Mouse (Mus musculus) spleen, adult 2 months (tissue): ENCODE results near the gene Rapgef2. TPM values are rescaled to one million over a fixed set of nuclear protein-coding genes. Genes with fewer than 3 reads are reported as not detected.

Experiments used
- DNase-seq, 2 experiments: peaks; one replicate each; pipeline versions ENCODE4 v3.0.0 to v3.0.0-alpha.2; 2012 to 2021; ENCODE audit warnings: low spot score in 2 of 2, low read depth in 1 of 2
- H3K27ac ChIP-seq: fragments of 200-500 bp; 2 replicates; pipeline ENCODE4 v1.5.1; 2012; ENCODE audit warnings: low read length, inconsistent platforms; ENCODE audit not compliant: insufficient read depth
- H3K27me3 ChIP-seq: fragments of 200-500 bp; 2 replicates; pipeline ENCODE4 v1.6.1; 2012; ENCODE audit warnings: mild to moderate bottlenecking, moderate library complexity, low read length, inconsistent platforms; ENCODE audit not compliant: control insufficient read depth, insufficient read depth
- H3K36me3 ChIP-seq: fragments of 200-500 bp; 2 replicates; pipeline ENCODE4 v1.6.1; 2012; ENCODE audit warnings: mild to moderate bottlenecking, low read length, inconsistent platforms; ENCODE audit not compliant: control insufficient read depth, insufficient read depth
- H3K4me1 ChIP-seq: fragments of 200-500 bp; 2 replicates; pipeline ENCODE4 v1.6.1; 2011; ENCODE audit warnings: inconsistent platforms; ENCODE audit not compliant: control insufficient read depth, insufficient read depth, insufficient read length
- H3K4me3 ChIP-seq: fragments of 200-500 bp; 2 replicates; pipeline ENCODE4 v1.5.1; 2011; ENCODE audit warnings: mild to moderate bottlenecking, inconsistent platforms; ENCODE audit not compliant: insufficient read depth, insufficient read length; ENCODE audit errors: extremely low read depth
- CTCF ChIP-seq: fragments of 200-500 bp; IDR thresholded peaks from 2 replicates; pipeline ENCODE4 v1.5.1; 2011; ENCODE audit warnings: mild to moderate bottlenecking, inconsistent platforms; ENCODE audit not compliant: insufficient read depth, insufficient read length, insufficient replicate concordance; ENCODE audit errors: extremely low read depth
- POLR2A ChIP-seq: fragments of 200-500 bp; IDR thresholded peaks from 2 replicates; pipeline ENCODE4 v1.6.1; 2011; ENCODE audit warnings: low read depth, low read length, inconsistent platforms
- WGBS: fragments of 180-500 bp; shearing (Covaris S2); methylation state at CpG from one replicate; pipeline ENCODE4 v1.1.7; 2018; 5-methylcytosine and 5-hydroxymethylcytosine counted together
- polyA plus RNA-seq: library from polyadenylated mRNA; depleted of rRNA; stranded (reverse); fragments of >200 nt; gene quantifications from 2 replicates; pipeline ENCODE4 v1.2.3, GENCODE M21; 2012

Rapgef2 gene
- polyA plus RNA-seq, 1 experiment, result 4.9 TPM

DNA sequence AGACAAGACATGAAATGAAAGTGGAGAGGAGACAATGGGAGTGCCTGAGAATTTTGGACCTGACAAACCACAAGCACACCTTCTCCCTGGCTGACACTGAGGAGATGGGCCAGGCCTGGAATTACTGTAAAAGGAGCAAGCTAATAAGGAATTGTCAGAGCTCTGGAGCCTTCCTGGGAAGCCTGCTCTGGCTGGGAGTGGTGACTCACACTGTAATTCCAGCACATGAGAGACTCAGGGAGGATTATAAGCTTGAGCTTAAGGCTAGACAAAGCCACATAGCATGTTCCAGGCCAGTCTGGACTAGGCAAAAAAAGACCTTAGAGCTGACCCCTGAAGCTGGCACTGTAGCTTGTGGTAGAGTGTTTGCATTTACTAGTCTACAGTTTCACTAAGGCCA lies 25.6 kb upstream of the Rapgef2 start:
- Histone ChIP-seq H3K27me3 (no peaks in the 10 kb centered on the region), H3K27ac (no peak overlapping the region), H3K4me3 (no peak overlapping the region), H3K36me3 (no peaks in the 10 kb centered on the region), H3K4me1 (no peaks in the 10 kb centered on the region)
- no peak for DNase-seq
- TF ChIP-seq POLR2A (no peak), CTCF (no peak)

DNA sequence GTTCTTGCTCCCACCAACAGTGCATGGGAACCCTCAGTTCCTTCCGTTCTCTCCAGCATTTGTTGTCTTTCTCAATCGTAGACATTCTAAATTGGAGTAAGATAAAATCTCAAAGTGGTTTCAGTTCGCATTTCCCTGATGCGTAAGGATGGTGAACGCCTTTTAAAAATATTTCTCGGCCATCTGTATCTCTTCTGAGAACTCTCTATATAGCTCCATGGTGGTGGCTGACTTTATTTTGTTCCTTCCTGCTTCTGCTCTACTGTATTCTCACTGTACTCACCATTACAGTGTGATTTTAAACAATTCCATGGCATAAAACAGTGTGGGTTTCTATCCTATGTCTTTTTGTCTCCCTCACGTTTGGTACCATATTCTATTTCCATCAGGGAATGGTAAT lies 23.9 kb upstream of the Rapgef2 start:
- Histone ChIP-seq H3K27ac (no peak overlapping the region), H3K36me3 (no peaks in the 10 kb centered on the region), H3K4me3 (no peak overlapping the region), H3K27me3 (no peaks in the 10 kb centered on the region), H3K4me1 (no peaks in the 10 kb centered on the region)
- no peak for DNase-seq
- TF ChIP-seq POLR2A (no peak), CTCF (no peak)
- WGBS, result 74% methylated on average over 7 of the region's 7 CpGs

DNA sequence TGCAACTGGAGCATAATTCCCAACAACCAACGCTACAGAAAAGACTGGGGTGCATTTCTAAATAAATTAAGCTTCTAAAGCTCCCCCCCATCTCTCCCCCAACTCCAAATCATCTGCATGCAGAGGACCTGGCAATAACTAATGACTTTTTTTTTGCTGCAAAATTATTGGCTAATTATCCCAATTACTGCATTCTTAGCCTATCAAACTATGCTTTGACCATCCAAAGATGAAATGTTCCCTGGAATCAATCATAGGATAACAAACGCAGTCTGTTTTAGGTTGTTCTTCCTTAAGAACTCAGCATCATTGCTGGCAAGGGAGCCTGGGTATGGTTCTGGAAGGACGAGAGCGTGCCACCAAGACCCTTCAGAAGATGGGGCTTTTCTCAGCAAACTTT lies 22.3 kb upstream of the Rapgef2 start:
- DNase-seq, result no peak
- H3K4me3 ChIP-seq, result no peak overlapping the region
- TF ChIP-seq POLR2A, result no peak
- TF ChIP-seq CTCF, result no peak
- WGBS, result 90% methylated on average over 4 of the region's 4 CpGs
- H3K27ac ChIP-seq, result no peak overlapping the region
- H3K4me1 ChIP-seq, result no peaks in the 10 kb centered on the region
- H3K36me3 ChIP-seq, result no peaks in the 10 kb centered on the region
- no peaks in the 10 kb centered on the region for H3K27me3 ChIP-seq

DNA sequence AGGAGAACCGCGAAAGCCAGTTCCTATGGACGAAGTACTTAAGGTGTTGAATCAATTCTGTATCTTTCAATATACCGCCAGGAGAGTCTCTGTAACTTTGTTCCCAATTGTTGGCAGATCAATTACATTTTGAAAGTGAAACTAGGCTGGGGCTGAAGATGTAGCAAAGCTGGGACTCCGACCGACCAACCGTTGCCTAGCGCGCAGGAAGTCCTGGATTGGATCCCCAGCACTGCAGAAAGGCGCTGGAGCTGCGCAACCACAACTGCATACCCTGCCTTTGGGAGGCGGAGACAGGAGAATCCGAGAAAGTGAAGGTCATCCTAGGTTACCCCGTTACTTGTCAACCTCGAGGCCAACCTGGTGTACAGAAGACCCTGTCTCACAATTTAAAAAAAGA lies 13.1 kb upstream of the Rapgef2 start:
- Histone ChIP-seq H3K4me1 (no peaks in the 10 kb centered on the region), H3K27me3 (no peaks in the 10 kb centered on the region), H3K36me3 (no peaks in the 10 kb centered on the region), H3K4me3 (no peak overlapping the region), H3K27ac (no peak overlapping the region)
- WGBS, result 91% methylated on average over 15 of the region's 15 CpGs
- TF ChIP-seq POLR2A (no peak), CTCF (no peak)
- no peak for DNase-seq

DNA sequence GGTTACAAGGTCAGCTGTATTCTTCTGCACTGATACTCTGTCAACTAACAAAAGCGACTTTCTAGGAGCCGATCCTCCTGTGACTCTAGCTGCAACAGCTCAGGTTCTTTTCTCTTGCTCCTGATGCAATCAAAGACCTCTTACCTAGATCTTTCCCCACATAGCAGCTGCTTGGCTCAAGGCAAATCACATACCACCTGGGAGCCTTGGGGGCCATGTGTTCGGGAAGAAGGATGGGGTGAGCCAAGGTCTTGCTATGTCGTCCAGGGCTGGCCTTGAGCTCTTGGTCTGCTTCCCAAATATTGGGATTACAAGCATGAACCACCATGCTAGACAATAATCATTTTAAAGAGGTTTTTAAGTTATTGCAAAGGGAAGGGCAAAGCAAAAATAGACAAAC lies 11.0 kb upstream of the Rapgef2 start:
- no peak for DNase-seq
- H3K4me1 ChIP-seq, result no peaks in the 10 kb centered on the region

DNA sequence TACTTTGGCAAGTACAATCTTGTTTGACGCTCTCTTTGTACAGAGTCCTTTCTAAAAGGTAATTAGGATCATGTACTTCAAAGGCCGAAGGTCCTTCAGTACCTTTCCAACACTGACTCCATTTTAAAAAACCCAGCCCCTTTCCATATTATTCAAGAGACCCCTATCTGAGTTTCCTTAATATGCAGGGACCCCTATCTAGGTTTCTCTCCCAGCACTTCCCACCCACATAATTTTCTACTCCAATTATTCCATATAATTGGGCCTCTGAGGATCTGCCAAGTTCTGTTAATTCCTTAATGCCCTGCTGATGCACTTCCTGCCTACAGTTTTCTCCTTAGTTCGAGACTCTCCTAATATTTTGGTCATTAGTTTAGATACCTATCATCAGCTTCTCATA lies 10.3 kb upstream of the Rapgef2 start:
- WGBS, result 92% methylated on average over 3 of the region's 3 CpGs
- no peak overlapping the region for H3K4me3 ChIP-seq
- no peaks in the 10 kb centered on the region for H3K27me3 ChIP-seq
- no peak for DNase-seq
- TF ChIP-seq CTCF (no peak), POLR2A (no peak)
- H3K36me3 ChIP-seq, result no peaks in the 10 kb centered on the region
- no peak overlapping the region for H3K27ac ChIP-seq
- no peaks in the 10 kb centered on the region for H3K4me1 ChIP-seq

More for the DNA sequence above, 11.0 kb upstream of the Rapgef2 start:
- TF ChIP-seq CTCF (no peak), POLR2A (no peak)
- 86% methylated on average over 4 of the region's 4 CpGs for WGBS
- no peak overlapping the region for H3K27ac ChIP-seq
- no peaks in the 10 kb centered on the region for H3K36me3 ChIP-seq
- H3K27me3 ChIP-seq, result no peaks in the 10 kb centered on the region
- no peak overlapping the region for H3K4me3 ChIP-seq

DNA sequence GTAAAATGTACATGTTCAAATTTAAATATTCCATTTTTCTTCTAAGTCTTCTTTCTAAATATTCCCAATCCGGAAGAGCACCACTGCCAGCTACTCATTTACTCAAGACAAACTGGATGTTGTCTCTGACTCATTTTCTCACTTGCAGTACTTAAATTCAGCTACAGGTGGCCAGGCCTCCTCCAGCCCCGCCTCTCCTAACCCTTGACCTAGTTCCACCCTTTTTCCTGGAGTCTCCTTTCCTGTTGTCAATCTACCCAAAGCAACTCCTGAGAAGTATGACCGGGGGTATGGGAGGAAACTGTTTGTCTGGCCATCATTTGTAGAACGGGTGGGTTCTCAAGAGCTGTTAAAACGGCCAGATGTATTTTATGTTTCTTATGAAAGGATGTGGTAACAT lies 9.7 kb upstream of the Rapgef2 start:
- 72% methylated on average over 5 of the region's 5 CpGs for WGBS
- no peak overlapping the region for H3K4me3 ChIP-seq
- H3K4me1 ChIP-seq, result no peaks in the 10 kb centered on the region
- DNase-seq, result no peak
- H3K36me3 ChIP-seq, result no peaks in the 10 kb centered on the region
- H3K27ac ChIP-seq, result no peak overlapping the region
- TF ChIP-seq CTCF, result no peak
- no peak for TF ChIP-seq POLR2A
- H3K27me3 ChIP-seq, result no peaks in the 10 kb centered on the region
